Mouse (Mus musculus) heart, postnatal 4 days (tissue): ENCODE data around the gene Gm9495. TPM values are rescaled to one million over a fixed set of nuclear protein-coding genes. Genes with fewer than 3 reads are reported as not detected.
"Not testable (repeated sequence)": the region's sequence is repeated elsewhere in the genome, so short reads cannot be mapped to it uniquely, and the experiment has no call there.

Experiments used
- DNase-seq: peaks from one replicate; pipeline ENCODE4 v3.0.0; 2021
- total RNA-seq, 2 experiments: library from RNA; stranded (reverse); gene quantifications; 2 replicates each; pipeline ENCODE4 v1.2.3; 2021

Gene Gm9495
- under 1 TPM in 1 of 2 experiments, not detected in 1; 0.24 TPM for total RNA-seq

DNA sequence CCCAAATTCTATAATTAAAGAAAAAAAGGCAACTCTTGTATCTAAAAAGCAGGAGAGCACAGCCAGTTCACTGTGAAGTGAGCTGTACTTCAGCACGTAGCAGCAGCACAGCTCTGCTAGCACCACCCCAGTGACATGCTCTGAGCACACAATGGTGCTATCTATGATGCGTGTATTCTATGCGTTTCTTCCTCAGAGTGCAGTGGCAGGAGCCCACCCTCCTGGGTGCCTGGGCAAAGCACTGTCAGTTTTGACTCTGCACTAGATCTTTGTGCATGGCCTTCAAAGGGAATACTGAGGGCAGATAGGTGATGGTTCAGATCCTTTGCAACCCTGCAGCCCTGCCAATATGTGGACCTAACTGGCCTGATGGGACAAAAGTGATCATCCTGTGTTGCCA, at the start of gene Gm9495:
Gene Gm9495, minus strand, starts transcription at position 101 of the 400 bp plus-strand sequence.
- not testable (repeated sequence) for DNase-seq

DNA sequence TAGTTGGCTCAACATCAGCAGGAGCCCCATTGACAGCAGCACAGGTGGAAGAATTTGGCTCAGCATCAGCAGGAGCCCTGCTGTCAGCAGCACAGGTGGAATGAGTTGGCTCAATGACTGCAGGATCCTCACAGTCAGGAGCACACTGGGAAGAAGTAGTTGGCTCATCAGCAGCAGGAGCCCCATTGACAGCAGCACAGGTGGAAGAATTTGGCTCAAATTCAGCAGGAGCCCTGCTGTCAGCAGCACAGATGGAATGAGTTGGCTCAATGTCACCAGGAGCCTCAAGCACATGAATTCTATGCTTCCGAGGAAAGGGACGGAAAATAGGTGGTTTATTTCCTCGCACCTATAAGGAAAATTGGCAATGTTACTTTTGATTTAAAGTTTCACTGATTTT, 21.6 kb upstream of the Gm9495 start:
- not testable (repeated sequence) for DNase-seq

- DNase-seq, result peak; percentile 23
Measured at GRCm38 (mm10) chr8:69420018-69420417, 33.3 kb downstream of the Gm9495 start.

GRCm38 (mm10) chr8:69414326-69414725, 39.0 kb downstream of the Gm9495 start:
- DNase-seq, result no peak

GRCm38 (mm10) chr8:69404768-69405167, 48.6 kb downstream of the Gm9495 start:
- no peak for DNase-seq

DNA sequence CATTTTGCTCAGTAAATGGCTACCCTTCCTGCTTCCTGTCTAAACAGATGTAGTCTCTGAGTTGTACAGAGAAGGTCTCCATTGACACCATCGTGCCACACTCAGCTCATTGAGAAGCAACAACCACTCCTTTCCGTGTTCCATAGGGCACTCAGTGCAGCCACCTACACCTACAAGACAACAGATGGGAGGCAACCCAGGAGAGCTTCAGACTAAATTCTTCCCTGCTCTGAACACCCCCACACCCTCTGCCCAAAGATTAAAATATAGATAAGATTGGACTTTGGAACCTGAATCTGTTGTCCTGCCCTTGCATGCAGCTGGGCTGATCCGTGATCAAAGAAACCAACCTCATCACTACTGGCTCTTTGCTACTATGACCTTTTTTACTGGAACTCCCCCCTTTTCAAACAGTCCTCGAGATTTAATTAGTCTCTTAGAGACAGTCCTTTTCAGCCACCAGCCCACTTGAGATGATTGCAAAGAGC, 53.4 kb downstream of the Gm9495 start:
- no peak for DNase-seq

DNA sequence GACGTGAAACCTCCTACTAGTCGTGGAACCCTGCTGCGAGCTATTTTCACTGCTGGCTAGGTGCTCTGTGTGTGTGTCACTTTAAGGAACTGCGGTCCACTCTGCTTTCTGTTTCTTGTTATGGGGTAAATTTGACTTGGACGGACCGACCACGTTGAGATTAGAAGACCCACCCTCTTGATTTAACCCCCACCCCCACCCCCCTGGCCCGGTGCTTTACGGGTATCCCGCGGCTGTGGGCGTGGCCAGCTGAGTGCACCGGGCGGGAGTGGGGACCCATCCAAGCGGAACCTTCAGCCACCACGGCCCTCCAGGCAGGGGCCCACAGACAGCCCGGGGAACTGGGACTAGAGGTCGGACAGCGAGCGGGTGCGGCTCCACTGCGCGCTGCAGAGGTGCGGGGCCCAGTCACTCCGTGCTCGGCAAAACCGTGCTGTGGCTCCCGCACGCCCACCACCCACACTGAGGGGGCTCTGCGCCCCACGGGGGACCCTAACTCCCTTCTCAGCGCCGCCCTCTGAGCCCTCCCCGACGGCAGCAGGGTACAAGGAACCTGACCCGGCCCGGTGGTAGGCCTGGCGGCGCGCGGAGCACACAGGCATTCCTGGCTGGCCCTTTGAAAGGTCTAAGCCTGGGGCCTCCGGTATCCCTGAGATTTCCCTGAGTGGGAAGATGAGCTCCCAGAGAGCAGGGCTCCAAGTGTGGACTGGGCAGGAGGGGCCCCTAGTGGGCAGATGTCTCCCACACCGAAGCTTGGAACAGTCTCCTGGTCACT, 54.0 kb downstream of the Gm9495 start:
- DNase-seq, result peak; percentile 73

DNA sequence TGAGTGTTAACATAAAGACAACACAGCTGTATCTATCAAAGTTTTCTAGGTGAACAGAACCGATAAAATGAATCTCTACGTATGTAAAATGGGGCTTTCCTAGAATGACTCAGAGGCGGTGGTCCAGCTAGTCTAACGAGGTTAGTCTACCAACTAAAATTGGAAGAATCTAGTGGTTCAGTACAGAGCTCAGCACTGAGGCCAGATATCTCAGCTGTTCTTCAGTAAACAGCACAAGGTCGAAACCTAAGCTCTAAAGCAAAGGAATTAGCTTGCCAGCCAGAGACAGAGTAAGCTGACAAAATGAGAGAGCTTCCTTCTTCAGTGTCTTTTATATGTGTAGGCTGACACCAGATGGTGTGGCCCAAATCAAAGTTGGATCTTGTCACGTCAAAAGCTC, 57.2 kb downstream of the Gm9495 start:
- no peak for DNase-seq

GRCm38 (mm10) chr8:69395050-69395789, 58.1 kb downstream of the Gm9495 start:
- peak; percentile 90 for DNase-seq

DNA sequence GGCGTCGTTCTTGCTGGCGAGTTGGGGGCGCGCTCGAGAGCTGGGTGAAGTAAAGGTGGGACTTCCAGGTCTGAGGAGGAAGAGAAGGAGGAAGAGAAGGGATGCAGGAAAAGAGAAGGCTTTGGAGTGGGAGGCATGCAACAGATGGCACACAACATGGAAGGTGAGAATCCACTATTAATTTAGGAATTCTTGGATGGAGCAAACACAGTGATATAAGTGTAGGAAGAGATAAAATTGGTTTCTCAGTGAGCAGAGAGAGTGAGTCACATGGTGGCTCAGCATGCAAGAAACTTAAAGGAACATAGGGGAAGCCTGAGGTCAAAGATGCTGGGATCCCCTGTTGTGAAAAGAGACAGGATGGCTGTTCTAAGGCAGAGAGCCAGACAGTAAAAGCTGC, 69.0 kb downstream of the Gm9495 start:
- DNase-seq, result no peak

Other genes with a start within 250 kb of the Gm9495 start
- gene Zfp930, start 244.5 kb downstream of the Gm9495 start, total RNA-seq, result 10 to 100 TPM; 13.6 to 15.3 TPM
- gene D130040H23Rik, start 182.5 kb downstream of the Gm9495 start, total RNA-seq, result 1 to 10 TPM; 2.8 to 3.4 TPM
- gene Gm7697, start 69.4 kb upstream of the Gm9495 start, total RNA-seq, result not detected
- gene Zfp868, start 172.0 kb upstream of the Gm9495 start, total RNA-seq, result 10 to 100 TPM; 11.0 to 11.6 TPM
- gene Zfp964, start 200.9 kb upstream of the Gm9495 start, total RNA-seq, result 1 to 10 TPM in 1 of 2 experiments, under 1 TPM in 1; 0.97 to 1.6 TPM